Mouse (Mus musculus) lung, adult 2 months (tissue): ENCODE data around the gene Lmnb2.

Experiments used
- CTCF ChIP-seq: fragments of 200-500 bp; IDR thresholded peaks from 2 replicates; pipeline ENCODE4 v1.5.1; 2011; ENCODE audit warnings: mild to moderate bottlenecking, low read length, control low read depth; ENCODE audit not compliant: insufficient read depth
- POLR2A ChIP-seq: fragments of 200-500 bp; IDR thresholded peaks from 2 replicates; pipeline ENCODE4 v1.6.1; 2011; ENCODE audit warnings: low read depth, mild to moderate bottlenecking, control low read depth, low read length, borderline replicate concordance; ENCODE audit errors: extremely low read depth

DNA sequence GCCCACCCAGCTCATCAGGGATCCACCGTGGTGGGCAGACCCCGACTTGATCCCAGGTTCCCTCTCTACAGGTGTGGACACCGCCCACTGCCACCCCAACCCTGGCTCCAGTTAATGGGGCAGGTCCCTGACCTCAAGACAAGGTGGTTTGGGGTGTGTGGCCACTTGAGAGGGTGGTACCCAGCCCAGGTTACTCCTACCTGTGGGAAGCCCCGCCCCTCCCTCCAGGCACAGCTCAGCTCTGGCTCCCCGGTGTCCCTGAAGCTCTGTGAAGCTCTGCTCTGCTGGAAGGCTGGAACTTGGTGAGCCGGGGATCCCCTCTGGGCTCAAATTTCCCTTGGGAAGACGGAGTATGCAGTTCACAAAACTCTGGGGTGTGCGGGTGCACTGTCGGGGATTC is 46.5 kb downstream of the Lmnb2 start, which contains the start of gene Tmprss9:
- TF ChIP-seq CTCF (no peak), POLR2A (no peak)
